Mouse (Mus musculus) mouse embryonic stem cell (cell line): Measurements from ENCODE around the gene Cog2.

Experiments used
- in situ Hi-C, 2 experiments: fragments of 300-500 bp; cut with MboI; formaldehyde crosslinking; loops; 1 replicate in 1 of 2; 3 replicates in 1 of 2; pipeline ENCODE4 v1.14.3; 2019 to 2020; ENCODE audit warnings: low sequenced_read_pairs in 2 of 2, low pct_unique_long_range_greater_than_20kb in 1 of 2, mixed read lengths in 1 of 2; ENCODE audit not compliant: unreplicated experiment in 1 of 2

Cog2 gene

GRCm38 (mm10) chr8:124520249-124521080 lies at the start of gene Cog2:
Gene Cog2 (plus strand): TSS chr8:124520767.
- in situ Hi-C loops: no loop called here

DNA sequence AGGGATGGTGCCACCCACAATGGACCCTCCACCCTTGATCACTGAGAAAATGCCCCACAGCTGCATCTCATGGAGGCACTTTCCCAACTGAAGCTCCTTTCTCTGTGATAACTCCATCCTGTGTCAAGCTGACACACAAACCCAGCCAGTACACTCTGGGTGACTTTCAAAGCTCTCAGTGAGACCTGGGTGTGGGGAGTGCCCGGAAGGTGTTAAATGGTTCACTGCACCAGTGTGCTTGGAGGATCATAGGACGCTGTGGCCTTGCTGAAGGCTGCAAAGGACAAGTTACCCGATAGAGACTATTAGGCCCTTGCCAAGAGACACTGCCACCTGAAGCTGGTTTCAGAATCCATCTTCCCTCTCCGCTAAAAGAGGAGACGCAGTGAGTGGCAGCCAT lies 44.9 kb upstream of the Cog2 start:
- in situ Hi-C loops: no loop called here

- in situ Hi-C loops: no loop called here
Observed at GRCm38 (mm10) chr8:124476701-124477100, 43.9 kb upstream of the Cog2 start.

- in situ Hi-C loops: no loop called here
Observed at GRCm38 (mm10) chr8:124479251-124479650, 41.3 kb upstream of the Cog2 start.

DNA sequence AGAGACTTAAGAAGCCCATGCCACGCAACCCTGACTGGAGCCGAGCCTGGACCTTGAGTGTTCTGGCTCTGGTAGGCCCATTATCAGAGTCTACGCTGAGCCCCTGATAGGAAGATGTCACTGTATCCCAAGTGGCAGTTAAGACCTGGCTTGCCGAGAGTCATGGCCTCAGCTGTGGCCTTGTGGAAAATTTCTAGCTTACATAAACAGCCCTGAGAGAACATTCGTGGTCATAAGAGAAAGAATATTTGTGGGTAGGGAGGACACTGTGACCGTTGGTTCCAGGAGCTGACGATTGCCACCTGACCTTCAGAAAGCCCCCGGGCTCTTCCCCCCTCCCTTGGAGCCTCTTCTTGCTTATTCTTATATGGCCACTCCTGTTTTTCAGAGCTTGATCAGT lies 40.2 kb upstream of the Cog2 start:
- in situ Hi-C loops: no loop called here

GRCm38 (mm10) chr8:124482790-124483189 lies 37.8 kb upstream of the Cog2 start:
- in situ Hi-C loops: no loop called here

- in situ Hi-C loops: no loop called here
Observed at GRCm38 (mm10) chr8:124483356-124484115, 37.0 kb upstream of the Cog2 start.

GRCm38 (mm10) chr8:124489311-124489710 lies 31.3 kb upstream of the Cog2 start:
- in situ Hi-C loops: no loop called here

GRCm38 (mm10) chr8:124489786-124490185 lies 30.8 kb upstream of the Cog2 start:
- in situ Hi-C loops: no loop called here

DNA sequence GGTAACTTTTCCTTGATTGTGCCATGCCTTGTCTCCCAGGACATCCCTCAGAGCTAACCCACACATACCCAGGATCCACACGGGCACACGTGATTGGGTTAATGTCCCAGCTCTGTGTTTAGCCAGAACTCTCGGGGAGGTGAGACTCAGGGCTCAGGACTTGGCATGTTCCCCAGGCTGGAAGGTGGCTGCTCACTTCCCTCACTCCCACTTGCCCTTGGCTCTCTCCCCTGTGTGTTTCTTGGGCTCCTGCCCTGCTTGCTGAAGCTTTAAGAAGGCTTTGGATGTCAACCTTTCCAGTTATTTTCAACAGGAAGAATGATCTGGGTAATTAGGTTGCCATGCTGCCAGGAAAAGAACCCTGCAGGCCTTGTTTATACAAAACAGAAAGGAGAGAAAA lies 26.2 kb upstream of the Cog2 start:
- in situ Hi-C loops: no loop called here

GRCm38 (mm10) chr8:124494955-124495354 lies 25.6 kb upstream of the Cog2 start:
- in situ Hi-C loops: no loop called here

- in situ Hi-C loops: no loop called here
Observed at GRCm38 (mm10) chr8:124495676-124496075, 24.9 kb upstream of the Cog2 start.

GRCm38 (mm10) chr8:124496266-124496665 lies 24.3 kb upstream of the Cog2 start:
- in situ Hi-C loops: no loop called here

- in situ Hi-C loops: no loop called here
Observed at GRCm38 (mm10) chr8:124496871-124497270, 23.7 kb upstream of the Cog2 start.

GRCm38 (mm10) chr8:124498398-124498797 lies 22.2 kb upstream of the Cog2 start:
- in situ Hi-C loops: no loop called here

GRCm38 (mm10) chr8:124499236-124499937 lies 21.2 kb upstream of the Cog2 start:
- in situ Hi-C loops: no loop called here

GRCm38 (mm10) chr8:124499938-124500239 lies 20.7 kb upstream of the Cog2 start:
- in situ Hi-C loops: no loop called here

DNA sequence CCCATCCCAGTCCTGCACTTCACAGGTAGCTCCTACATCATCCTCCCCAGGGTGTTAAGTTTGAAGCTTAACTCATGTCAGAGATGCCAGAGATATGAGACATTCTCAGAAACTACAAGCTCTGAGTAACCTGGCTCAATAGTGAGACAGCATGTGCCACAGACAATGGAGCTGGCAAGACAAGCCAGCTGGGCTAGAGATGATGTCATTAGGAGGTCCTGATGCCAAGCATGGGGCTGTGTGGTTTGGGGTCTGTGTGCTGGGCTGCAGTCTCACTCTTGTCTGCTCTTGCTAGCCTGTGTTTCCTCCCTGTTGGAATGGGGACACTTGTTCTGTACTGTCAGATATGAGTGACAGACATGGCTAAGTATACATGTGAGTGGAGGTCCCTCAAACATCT lies 14.9 kb upstream of the Cog2 start:
- in situ Hi-C loops: no loop called here

- in situ Hi-C loops: no loop called here
Observed at GRCm38 (mm10) chr8:124507572-124508320, 12.8 kb upstream of the Cog2 start.
